Mouse (Mus musculus): ENCODE data around the gene 9830107B12Rik. TPM values are rescaled to one million over a fixed set of nuclear protein-coding genes. Genes with fewer than 3 reads are reported as not detected.
A peak's percentile ranks its signal among the peaks of the same experiment; 100 is the strongest.

9830107B12Rik gene
- total RNA-seq, 2 experiments from 2014 or later = not detected

- intact Hi-C loops (cut with DNase I) = loop anchor here (5.0 kb wide), 1 partner anchor 223 kb away; no protein-coding TSS in a partner anchor
- DNase-seq = no peak
Measured at GRCm38 (mm10) chr17:48095718-48096121, 50.3 kb downstream of the 9830107B12Rik start.

- no peak for DNase-seq
- intact Hi-C loops (cut with DNase I) = loop anchor here (5.0 kb wide), 1 partner anchor 223 kb away; no protein-coding TSS in a partner anchor
Measured at GRCm38 (mm10) chr17:48094820-48095680, 51.0 kb downstream of the 9830107B12Rik start.

- DNase-seq = no peak
- intact Hi-C loops (cut with DNase I) = no loop called here
Measured at GRCm38 (mm10) chr17:48093286-48093817, 52.7 kb downstream of the 9830107B12Rik start.

GRCm38 (mm10) chr17:48090305-48090704 lies 55.8 kb downstream of the 9830107B12Rik start:
- peak; percentile 80 for DNase-seq
- intact Hi-C loops (cut with DNase I) = no loop called here

GRCm38 (mm10) chr17:48089446-48089845 lies 56.6 kb downstream of the 9830107B12Rik start:
- no peak for DNase-seq
- intact Hi-C loops (cut with DNase I) = no loop called here

- no peak for DNase-seq
- intact Hi-C loops (cut with DNase I) = no loop called here
Measured at GRCm38 (mm10) chr17:48089019-48089418, 57.0 kb downstream of the 9830107B12Rik start, which contains the start of gene 1700067P10Rik. 1700067P10Rik (plus strand) TSS chr17:48089319.

- no peak for DNase-seq
- intact Hi-C loops (cut with DNase I) = no loop called here
Measured at GRCm38 (mm10) chr17:48080626-48081025, 65.4 kb downstream of the 9830107B12Rik start.

Other genes with a start within 250 kb of the 9830107B12Rik start
- gene Foxp4, start 221.6 kb downstream of the 9830107B12Rik start, total RNA-seq (2021) = 10 to 100 TPM; 78.3 to 89.0 TPM
- gene 1700122O11Rik, start 108.0 kb downstream of the 9830107B12Rik start, total RNA-seq (2021) = not detected
- not detected for gene 1700067P10Rik, start 56.9 kb downstream of the 9830107B12Rik start, total RNA-seq (2021)
- gene A530064D06Rik, start 21.0 kb upstream of the 9830107B12Rik start, total RNA-seq (2021) = not detected
- not detected for gene Trem1, start 86.5 kb upstream of the 9830107B12Rik start, total RNA-seq (2021)
- gene Trem3, start 101.5 kb upstream of the 9830107B12Rik start, total RNA-seq (2021) = under 1 TPM; 0.36 to 0.66 TPM
- under 1 TPM; 0.50 to 0.81 TPM for gene Treml4, start 118.0 kb upstream of the 9830107B12Rik start, total RNA-seq (2021)
- gene Treml2, start 153.2 kb upstream of the 9830107B12Rik start, total RNA-seq (2021) = under 1 TPM; 0.14 to 0.28 TPM
- under 1 TPM in 1 of 2 experiments, not detected in 1; 0.12 TPM for gene B430306N03Rik, start 169.9 kb upstream of the 9830107B12Rik start, total RNA-seq (2021)
- gene Trem2, start 200.1 kb upstream of the 9830107B12Rik start, total RNA-seq (2021) = 1 to 10 TPM; 2.7 to 3.2 TPM
- gene Treml1, start 213.6 kb upstream of the 9830107B12Rik start, total RNA-seq (2021) = not detected

Data from left cerebral cortex, postnatal 4 days (tissue).